Mouse (Mus musculus) lung, postnatal 0 days (tissue): ENCODE measurements around the gene Smim20.

Experiments
- CTCF ChIP-seq: IDR thresholded peaks from 2 replicates; pipeline ENCODE4 v1.5.1; 2016; ENCODE audit warnings: antibody characterized with exemption, mild to moderate bottlenecking
- EP300 ChIP-seq: IDR thresholded peaks from 2 replicates; pipeline ENCODE4 v1.6.1; 2016; ENCODE audit warnings: antibody characterized with exemption, mild to moderate bottlenecking, control low read depth

- TF ChIP-seq CTCF (no peak), EP300 (no peak)
Measured at GRCm38 (mm10) chr5:53289438-53289837, 22.6 kb downstream of the Smim20 start.
